Mouse (Mus musculus) midbrain, embryonic 10.5 days (tissue): ENCODE data around the gene Slc4a2. TPM values are rescaled to one million over a fixed set of nuclear protein-coding genes. Genes with fewer than 3 reads are reported as not detected.

Experiments
- DNase-seq: peaks from one replicate; pipeline ENCODE4 v3.0.0-alpha.2; 2017; ENCODE audit warnings: low spot score
- H3K27ac ChIP-seq: fragments of 300-500 bp; sonication (generic); replicated peaks from 2 replicates; pipeline ENCODE4 v1.5.1; 2016; ENCODE audit warnings: mild to moderate bottlenecking
- H3K27me3 ChIP-seq: fragments of 300-500 bp; sonication (generic); 2 replicates; pipeline ENCODE4 v1.6.1; 2016; ENCODE audit warnings: low read depth, mild to moderate bottlenecking; ENCODE audit not compliant: poor library complexity, severe bottlenecking
- H3K36me3 ChIP-seq: fragments of 300-500 bp; sonication (generic); 2 replicates; pipeline ENCODE4 v1.6.1; 2016; ENCODE audit warnings: mild to moderate bottlenecking, moderate library complexity
- H3K4me1 ChIP-seq: fragments of 300-500 bp; sonication (generic); 2 replicates; pipeline ENCODE4 v1.6.1; 2016
- H3K4me3 ChIP-seq: fragments of 300-500 bp; sonication (generic); 2 replicates; pipeline ENCODE4 v1.5.1; 2016; ENCODE audit warnings: mild to moderate bottlenecking, moderate library complexity
- H3K9me3 ChIP-seq: fragments of 300-500 bp; sonication (generic); replicated peaks from 2 replicates; pipeline ENCODE4 v1.6.1; 2016; ENCODE audit warnings: mild to moderate bottlenecking
- WGBS: fragments of 180-500 bp; shearing (Covaris S2); methylation state at CpG from one replicate; pipeline ENCODE4 v1.1.7; 2016; 5-methylcytosine and 5-hydroxymethylcytosine counted together
- polyA plus RNA-seq: library from polyadenylated mRNA; unstranded; fragments of >200 nt; fragmentation: Nextera tagmentation; extraction: Ambion mirVana; gene quantifications from 2 replicates; pipeline ENCODE4 v1.2.1, GENCODE M21; 2016

The Slc4a2 gene
- polyA plus RNA-seq, 1 experiment from 2014 or later, result 33.3 TPM

DNA sequence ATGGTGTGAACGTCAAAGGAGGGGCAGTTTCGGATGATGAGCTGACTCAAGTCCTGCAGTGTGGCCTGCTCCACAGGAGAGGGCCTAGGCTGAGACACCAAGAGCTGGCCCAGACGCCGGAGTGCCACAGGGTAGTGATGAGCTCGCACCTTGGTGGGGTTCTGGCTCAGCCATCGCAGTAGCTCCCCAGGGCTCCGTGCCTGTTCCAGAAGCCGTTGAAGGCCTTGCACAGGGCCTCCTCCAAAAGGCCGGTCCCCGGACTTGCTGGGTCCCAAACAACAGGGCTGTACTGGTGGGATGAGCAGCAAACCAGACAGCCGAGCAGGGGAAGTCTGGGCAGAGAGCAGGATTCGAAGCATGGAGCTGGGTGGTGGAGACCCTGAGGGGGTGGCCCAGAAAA lies 20.3 kb downstream of the Slc4a2 start:
- Histone ChIP-seq H3K4me3 (peak overlapping the region; percentile 96), H3K4me1 (peaks cover 49% of the 10 kb centered on the region), H3K36me3 (peaks cover 51% of the 10 kb centered on the region), H3K27ac (peak overlapping the region; percentile 97), H3K27me3 (peaks cover 7% of the 10 kb centered on the region), H3K9me3 (no peaks in the 10 kb centered on the region)
- WGBS, result 89% methylated on average over 12 of the region's 12 CpGs
- no peak for DNase-seq

DNA sequence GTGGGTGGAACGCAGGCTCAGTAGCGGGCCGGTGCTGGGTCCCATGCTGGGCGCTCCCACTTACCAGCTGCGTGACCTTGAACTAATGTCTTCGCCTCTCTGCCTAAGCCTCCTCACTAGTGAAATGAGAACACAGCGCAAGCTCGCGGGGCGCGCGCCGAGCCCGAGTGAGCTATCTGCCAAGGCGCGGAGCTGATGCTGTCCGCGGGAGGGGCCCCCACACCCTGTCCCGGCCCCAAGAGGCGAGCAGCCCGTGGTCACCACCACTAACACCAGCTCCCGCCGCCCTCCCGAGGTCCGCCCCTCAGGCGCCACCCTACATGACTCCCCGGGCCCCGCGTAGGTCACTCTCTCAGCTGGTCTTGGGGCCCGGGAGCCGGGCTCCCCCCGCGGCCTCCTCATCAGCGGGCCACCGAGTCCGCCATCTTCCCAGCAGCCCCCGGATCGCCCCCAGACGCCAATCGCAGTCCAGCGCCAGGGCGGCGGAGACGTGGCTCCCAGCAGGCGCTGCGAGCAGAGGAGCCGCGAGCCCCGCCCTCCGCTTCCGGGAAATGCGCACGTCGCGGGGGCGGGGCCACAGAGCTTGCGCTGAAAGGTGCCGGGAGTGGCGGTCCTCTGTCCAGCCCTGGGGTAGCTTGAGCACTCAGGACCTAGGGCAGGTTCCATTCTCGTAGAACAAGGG lies 21.2 kb downstream of the Slc4a2 start, which contains the start of gene Fastk:
TSS of gene Fastk (minus strand) at position 542 of the 682 bp plus-strand sequence.
- peaks cover 17% of the 10 kb centered on the region for H3K27me3 ChIP-seq
- H3K27ac ChIP-seq, result peak within 1 kb of the TSS; percentile 97
- peak within 1 kb of the TSS; percentile 96 for H3K4me3 ChIP-seq
- 0% methylated on average over 60 of the region's 60 CpGs for WGBS
- H3K9me3 ChIP-seq, result no peaks in the 10 kb centered on the region
- DNase-seq, result peak; percentile 93
- peaks cover 41% of the 10 kb centered on the region for H3K36me3 ChIP-seq
- peaks cover 49% of the 10 kb centered on the region for H3K4me1 ChIP-seq

DNA sequence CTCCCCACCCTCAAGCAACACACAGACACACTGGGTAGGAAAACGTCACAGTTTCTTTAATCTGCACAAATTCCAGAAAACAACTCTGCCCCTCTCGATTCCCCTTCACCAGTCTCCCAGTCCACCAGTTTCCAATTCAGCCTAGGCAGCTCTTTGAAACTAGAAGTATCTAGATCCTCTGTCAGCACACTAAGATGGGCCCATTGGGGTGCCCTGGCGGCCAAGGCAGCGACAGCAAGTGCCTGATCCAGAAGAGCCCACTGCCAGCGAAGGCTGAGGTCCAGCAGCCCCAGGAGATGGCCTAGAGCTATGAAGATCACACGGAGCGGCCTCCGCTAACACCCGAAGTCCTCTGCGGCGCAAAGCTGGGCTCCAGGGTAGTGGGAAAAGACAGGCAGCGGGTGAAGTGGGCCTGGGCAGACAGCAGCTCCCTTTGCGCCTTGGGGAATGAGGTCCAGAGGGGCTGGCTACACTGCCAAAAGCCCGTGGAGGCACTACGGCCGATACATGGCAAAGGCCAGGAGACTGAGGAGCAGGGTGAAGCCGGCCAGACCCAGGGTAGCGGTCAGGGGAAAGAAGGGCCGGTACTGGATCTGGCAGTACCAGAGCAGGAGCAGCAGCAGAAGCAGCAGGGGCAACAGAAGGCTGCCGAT lies 21.9 kb downstream of the Slc4a2 start:
- peaks cover 49% of the 10 kb centered on the region for H3K4me1 ChIP-seq
- WGBS, result 58% methylated on average over 20 of the region's 20 CpGs
- H3K9me3 ChIP-seq, result no peaks in the 10 kb centered on the region

DNA sequence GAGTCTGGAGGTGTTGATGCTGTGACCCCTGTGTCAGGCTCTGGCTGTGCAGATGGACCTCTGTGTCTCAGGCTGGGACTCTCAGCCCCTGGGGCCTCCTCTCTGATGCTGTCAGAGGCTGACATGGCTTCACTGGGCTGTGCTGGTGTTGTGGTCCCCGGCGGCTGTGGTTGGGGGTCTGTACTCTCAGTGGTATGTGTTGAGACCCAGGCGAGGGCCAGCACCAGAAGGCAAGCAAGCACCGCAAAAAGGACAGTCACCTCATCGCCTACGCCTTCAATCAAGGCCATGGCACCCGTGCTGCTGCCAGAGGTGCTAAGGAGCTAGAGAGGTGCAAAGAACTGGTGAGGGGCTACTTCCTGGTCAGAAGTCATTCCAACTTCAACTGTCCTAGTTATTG lies 23.0 kb downstream of the Slc4a2 start:
- Histone ChIP-seq H3K36me3 (peaks cover 24% of the 10 kb centered on the region), H3K27ac (no peak overlapping the region), H3K4me3 (peak overlapping the region; percentile 79; the same call in 1 of the 2 replicates), H3K9me3 (no peaks in the 10 kb centered on the region), H3K27me3 (peaks cover 25% of the 10 kb centered on the region), H3K4me1 (peaks cover 57% of the 10 kb centered on the region)
- WGBS, result 91% methylated on average over 7 of the region's 7 CpGs
- no peak for DNase-seq

More for the DNA sequence above, 21.9 kb downstream of the Slc4a2 start:
- Histone ChIP-seq H3K27me3 (peaks cover 20% of the 10 kb centered on the region), H3K36me3 (peaks cover 35% of the 10 kb centered on the region), H3K27ac (peak overlapping the region; percentile 97), H3K4me3 (peak overlapping the region; percentile 96)
- no peak for DNase-seq

DNA sequence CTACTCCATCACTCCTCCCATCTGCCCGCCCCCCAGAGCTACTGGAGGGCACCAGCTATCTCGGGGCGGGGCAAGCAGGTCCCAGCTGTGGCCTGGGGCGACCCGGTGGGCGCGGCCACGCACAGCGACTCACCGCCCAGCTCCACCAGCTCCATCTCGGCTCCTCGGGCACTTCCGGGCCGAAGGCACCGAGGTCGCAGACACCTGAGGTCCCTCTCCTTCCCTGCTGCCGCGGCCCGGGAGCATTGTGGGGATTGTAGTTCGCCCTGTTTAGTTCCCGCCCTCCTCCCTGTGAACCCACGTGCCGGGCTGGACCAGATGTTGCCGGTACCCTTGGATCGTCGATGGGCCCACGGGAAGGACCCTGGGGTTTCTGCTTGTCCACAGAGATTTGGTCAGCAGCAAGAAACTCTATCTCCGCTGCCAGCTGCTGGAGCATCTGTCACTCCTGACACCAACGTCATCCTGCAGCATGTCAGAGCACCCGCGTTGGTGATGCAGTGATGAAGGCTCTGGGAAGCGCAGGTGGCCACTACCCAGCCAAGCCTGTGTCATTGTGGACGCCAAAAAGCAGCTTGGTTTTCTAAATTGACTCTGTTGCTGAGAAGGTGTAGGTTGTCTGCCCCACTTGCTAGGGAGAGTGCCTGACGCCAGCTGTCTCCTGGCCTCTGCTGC lies 24.1 kb downstream of the Slc4a2 start, which contains the start of gene Tmub1:
TSS of gene Tmub1 (minus strand) at position 231 of the 675 bp plus-strand sequence.
- H3K27me3 ChIP-seq, result peaks cover 25% of the 10 kb centered on the region
- peak; percentile 83 for DNase-seq
- WGBS, result 3% methylated on average over 34 of the region's 34 CpGs
- peak within 1 kb of the TSS; percentile 79 for H3K4me3 ChIP-seq
- peaks cover 59% of the 10 kb centered on the region for H3K4me1 ChIP-seq
- H3K27ac ChIP-seq, result peak within 1 kb of the TSS; percentile 86
- H3K36me3 ChIP-seq, result peaks cover 13% of the 10 kb centered on the region
- no peaks in the 10 kb centered on the region for H3K9me3 ChIP-seq

DNA sequence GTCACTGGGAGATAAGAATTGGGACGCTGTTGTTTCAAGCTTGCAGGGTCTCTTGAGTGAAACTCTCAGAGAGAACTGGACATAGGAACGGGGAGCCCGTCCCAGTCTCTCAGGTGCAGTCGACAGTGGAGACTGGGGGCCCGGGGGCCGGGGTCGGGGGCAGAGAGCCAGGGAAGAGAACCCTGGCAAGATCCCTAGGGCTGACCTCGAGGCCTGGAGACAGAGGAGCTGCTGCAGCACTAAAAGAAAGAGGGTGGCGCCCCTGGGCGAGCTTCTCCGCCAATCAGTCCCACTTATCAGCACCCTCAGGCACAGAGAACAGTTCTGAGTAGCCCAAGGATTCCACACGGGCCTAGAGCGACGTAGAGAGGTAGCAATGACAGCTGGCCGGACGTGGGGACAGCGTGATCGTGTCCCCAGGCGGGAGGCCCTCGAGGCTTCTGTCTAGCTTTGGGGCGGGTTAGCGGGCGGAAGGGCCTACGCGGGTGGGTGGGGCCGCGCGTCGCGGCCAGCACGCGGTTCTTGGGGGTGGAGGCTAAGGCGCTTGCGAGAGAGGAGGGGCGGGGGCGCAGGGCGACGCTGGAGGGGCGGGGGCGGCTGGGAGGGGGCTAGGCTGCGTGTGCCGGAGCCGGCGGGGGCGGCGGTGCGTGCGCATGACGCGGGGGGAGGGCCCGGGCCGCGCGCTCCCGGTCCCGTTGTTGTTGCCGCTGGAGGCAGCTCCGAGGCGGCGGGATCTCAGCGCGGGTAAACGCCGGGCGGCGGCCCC lies 27.8 kb downstream of the Slc4a2 start:
- H3K27ac ChIP-seq, result peak overlapping the region; percentile 95
- H3K36me3 ChIP-seq, result peaks cover 16% of the 10 kb centered on the region
- peak overlapping the region; percentile 85 for H3K4me3 ChIP-seq
- no peaks in the 10 kb centered on the region for H3K9me3 ChIP-seq
- peaks cover 25% of the 10 kb centered on the region for H3K27me3 ChIP-seq
- peak; percentile 89 for DNase-seq
- peaks cover 65% of the 10 kb centered on the region for H3K4me1 ChIP-seq
- WGBS, result 2% methylated on average over 60 of the region's 66 CpGs

DNA sequence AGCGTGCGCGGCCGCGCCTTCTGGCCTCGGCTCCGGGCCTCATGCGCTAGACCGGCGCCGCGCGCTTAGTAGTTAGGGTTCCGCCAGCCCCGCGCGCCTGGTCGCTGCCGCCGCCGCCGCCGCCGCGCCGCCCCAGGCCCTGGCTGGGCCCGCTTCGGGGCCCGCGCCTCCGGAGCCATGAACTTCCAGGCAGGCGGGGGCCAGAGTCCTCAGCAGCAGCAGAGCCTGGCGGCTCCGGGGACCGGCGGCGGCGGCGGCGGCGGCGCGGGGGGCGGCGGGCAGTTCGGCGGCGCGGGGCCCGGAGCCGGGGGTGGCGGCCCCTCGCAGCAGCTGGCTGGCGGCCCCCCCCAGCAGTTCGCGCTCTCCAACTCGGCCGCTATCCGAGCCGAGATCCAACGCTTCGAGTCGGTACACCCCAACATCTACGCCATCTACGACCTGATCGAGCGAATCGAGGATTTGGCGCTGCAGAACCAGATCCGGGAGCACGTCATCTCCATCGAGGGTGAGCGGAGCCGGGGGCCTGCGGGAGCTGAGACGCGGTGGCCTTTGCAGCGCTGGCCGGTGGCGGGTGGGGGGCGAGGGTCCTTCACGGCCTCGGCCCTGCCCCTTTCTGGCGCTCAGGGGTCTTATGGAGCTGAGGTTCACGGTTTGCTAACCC lies 28.5 kb downstream of the Slc4a2 start, which contains the start of gene Agap3:
TSS of gene Agap3 (plus strand) at position 148 of the 661 bp plus-strand sequence.
- peak; percentile 62 for DNase-seq
- Histone ChIP-seq H3K36me3 (peaks cover 21% of the 10 kb centered on the region), H3K27me3 (peaks cover 25% of the 10 kb centered on the region), H3K27ac (peak within 1 kb of the TSS; percentile 95), H3K4me1 (peaks cover 61% of the 10 kb centered on the region), H3K9me3 (no peaks in the 10 kb centered on the region), H3K4me3 (peak within 1 kb of the TSS; percentile 85)
- WGBS, result under 1% methylated on average over 85 of the region's 85 CpGs

DNA sequence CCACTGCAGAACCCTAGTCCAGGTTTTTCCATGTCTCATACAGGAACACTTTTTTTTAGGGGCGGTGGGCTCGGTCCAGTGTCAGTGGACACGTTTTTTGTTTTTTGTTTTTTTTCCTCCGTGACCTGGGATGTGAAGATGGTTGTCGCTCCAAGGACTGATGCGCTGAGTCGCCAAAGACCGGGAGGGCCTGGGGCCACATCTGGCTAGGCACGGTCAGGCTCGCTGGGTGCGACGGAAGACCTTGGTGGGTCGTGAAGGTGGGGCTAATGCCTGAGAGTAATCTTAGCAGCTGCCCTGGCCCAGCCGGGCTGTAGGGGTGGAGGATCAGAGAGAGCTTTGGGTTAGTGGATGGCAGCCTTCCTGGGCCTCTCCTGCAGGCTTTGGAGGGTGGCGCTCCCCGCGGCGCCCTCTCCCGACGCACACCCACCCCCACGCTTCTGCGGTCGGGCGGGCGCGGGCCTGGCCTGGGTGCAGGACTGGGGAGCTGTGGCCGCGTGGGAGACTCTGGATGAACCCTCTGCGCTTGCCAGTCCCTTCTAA lies 29.1 kb downstream of the Slc4a2 start:
- Histone ChIP-seq H3K9me3 (no peaks in the 10 kb centered on the region), H3K27me3 (peaks cover 25% of the 10 kb centered on the region), H3K27ac (peak overlapping the region; percentile 95), H3K36me3 (peaks cover 27% of the 10 kb centered on the region), H3K4me1 (peaks cover 55% of the 10 kb centered on the region), H3K4me3 (peak overlapping the region; percentile 85)
- WGBS, result under 1% methylated on average over 29 of the region's 29 CpGs
- DNase-seq, result peak; percentile 37

DNA sequence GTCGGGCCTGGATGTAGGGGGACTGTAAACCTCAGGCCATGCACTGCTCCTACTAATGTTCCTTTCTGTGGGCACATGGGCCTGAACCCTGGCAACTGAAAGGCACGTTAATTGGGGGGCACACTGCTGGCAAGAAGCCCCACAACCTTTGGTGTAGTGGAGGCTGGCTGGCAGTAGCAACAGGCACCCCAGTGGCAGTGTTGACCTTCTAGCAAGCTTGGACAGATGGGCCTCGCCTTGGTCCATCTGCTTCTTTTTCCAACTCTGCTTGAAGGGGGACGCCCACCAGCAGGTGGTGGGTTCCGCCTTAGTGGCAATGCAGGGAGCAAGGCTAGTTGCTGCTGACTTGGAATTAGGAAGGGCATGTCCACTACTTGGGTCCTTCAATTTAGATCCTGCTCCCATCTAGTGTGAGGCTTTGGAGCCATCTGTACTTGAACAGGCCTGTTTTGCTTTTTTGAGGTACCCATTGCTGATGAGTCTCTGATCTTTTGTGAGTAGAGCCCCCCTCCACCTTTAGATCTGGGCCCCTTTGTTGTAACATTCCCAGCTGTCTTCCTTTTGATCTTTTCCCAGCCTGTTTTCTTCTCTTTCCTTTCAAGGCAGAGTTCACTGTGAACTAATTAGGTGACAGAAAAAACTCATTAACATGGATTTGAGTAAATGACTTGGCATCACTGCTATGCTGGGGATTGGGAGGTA lies 29.8 kb downstream of the Slc4a2 start:
- DNase-seq, result peak; percentile 42
- H3K4me3 ChIP-seq, result peak overlapping the region; percentile 85
- peaks cover 34% of the 10 kb centered on the region for H3K36me3 ChIP-seq
- WGBS, result 11% methylated on average over 5 of the region's 5 CpGs
- H3K27me3 ChIP-seq, result peaks cover 22% of the 10 kb centered on the region
- H3K4me1 ChIP-seq, result peaks cover 50% of the 10 kb centered on the region
- peak overlapping the region; percentile 95 for H3K27ac ChIP-seq
- H3K9me3 ChIP-seq, result no peaks in the 10 kb centered on the region

DNA sequence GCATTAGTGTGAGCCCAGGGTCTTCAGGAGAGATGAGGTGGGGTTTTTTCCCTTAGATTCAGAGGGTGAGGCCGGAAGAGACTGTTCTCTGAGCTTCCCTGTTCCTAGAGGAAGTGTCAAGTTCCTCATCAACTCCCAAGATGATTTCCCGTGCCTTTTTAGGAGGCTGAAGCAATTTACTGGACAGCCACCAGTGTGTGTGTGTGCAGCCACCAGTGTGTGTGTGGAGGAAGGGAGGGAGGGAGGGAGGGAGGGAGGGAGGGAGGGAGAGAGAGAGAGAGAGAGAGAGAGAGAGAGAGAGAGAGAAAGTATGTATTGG lies 30.3 kb downstream of the Slc4a2 start:
- Histone ChIP-seq H3K27ac (peak overlapping the region; percentile 95), H3K4me3 (peak overlapping the region; percentile 85), H3K36me3 (peaks cover 39% of the 10 kb centered on the region), H3K27me3 (peaks cover 17% of the 10 kb centered on the region), H3K4me1 (peaks cover 50% of the 10 kb centered on the region), H3K9me3 (no peaks in the 10 kb centered on the region)
- DNase-seq, result no peak
- 35% methylated on average over 2 of the region's 2 CpGs for WGBS

DNA sequence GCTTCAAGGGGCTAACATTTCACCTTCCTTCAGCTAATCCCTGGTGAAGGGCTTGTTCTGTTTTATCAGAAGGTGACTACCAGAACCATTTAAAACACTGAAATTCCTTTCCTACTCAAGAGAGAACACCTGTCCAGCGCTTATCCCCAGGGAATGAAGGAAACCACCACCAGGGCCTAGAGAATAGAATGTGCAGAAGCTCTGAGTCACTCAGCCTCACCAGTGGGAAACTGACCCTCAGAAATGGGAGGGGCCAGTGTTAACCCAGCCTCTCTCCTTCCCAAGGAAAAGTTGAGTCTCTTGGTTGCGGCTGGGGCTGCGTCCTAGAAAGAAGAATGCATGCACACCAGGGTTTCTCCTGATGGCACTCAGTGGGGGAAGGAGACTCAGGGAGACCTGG lies 31.4 kb downstream of the Slc4a2 start:
- no peak for DNase-seq
- 53% methylated on average over 3 of the region's 3 CpGs for WGBS
- peak overlapping the region; percentile 85 for H3K4me3 ChIP-seq
- H3K27me3 ChIP-seq, result peaks cover 6% of the 10 kb centered on the region; the same call in 1 of the 2 replicates
- peak overlapping the region; percentile 95; the same call in 1 of the 2 replicates for H3K27ac ChIP-seq
- peaks cover 46% of the 10 kb centered on the region for H3K36me3 ChIP-seq
- H3K9me3 ChIP-seq, result no peaks in the 10 kb centered on the region
- peaks cover 50% of the 10 kb centered on the region for H3K4me1 ChIP-seq
